Mouse (Mus musculus) CH12.LX (cell line): Measurements from ENCODE around the gene App. TPM values are rescaled to one million over a fixed set of nuclear protein-coding genes. Genes with fewer than 3 reads are reported as not detected.

Experiments used
- DNase-seq: peaks from one replicate; pipeline ENCODE4 v3.0.0-alpha.2; 2013; ENCODE audit errors: extremely low read depth
- H3K27ac ChIP-seq: 2 replicates; pipeline ENCODE4 v1.5.1; 2012; ENCODE audit warnings: low read depth, mild to moderate bottlenecking, control low read depth, moderate library complexity; ENCODE audit not compliant: insufficient read depth
- H3K27me3 ChIP-seq: replicated peaks from 2 replicates; pipeline ENCODE3; 2012; ENCODE audit warnings: inconsistent platforms
- H3K36me3 ChIP-seq, 2 experiments: replicated peaks in 1 of 2; 2 replicates each; pipeline versions ENCODE3 to v1.6.1; 2012; ENCODE audit warnings: inconsistent platforms in 1 of 2, low read length in 1 of 2, mild to moderate bottlenecking in 1 of 2, mixed read lengths in 1 of 2, moderate library complexity in 1 of 2; ENCODE audit not compliant: control insufficient read depth in 1 of 2, insufficient read depth in 1 of 2
- H3K4me1 ChIP-seq, 2 experiments: 2 replicates each; pipeline ENCODE4 v1.6.1; 2012; ENCODE audit warnings: inconsistent platforms in 1 of 2, moderate library complexity in 1 of 2; ENCODE audit not compliant: insufficient read depth in 2 of 2, control insufficient read depth in 1 of 2
- H3K4me2 ChIP-seq: 2 replicates; pipeline ENCODE4 v1.6.1; 2012; ENCODE audit warnings: low read depth, mild to moderate bottlenecking, control low read depth; ENCODE audit not compliant: poor library complexity, insufficient read depth, severe bottlenecking
- H3K4me3 ChIP-seq, 3 experiments: fragments of 150-350 bp in 1 of 3; sonication (generic) in 1 of 3; replicated peaks in 1 of 3; 2 replicates each; pipeline versions ENCODE3 to v1.5.1; 2011 to 2012; ENCODE audit warnings: low read depth in 2 of 3, low read length in 2 of 3, mild to moderate bottlenecking in 2 of 3, moderate library complexity in 2 of 3, control low read depth in 1 of 3, improper control_type of control experiment in 1 of 3, inconsistent platforms in 1 of 3, mixed read lengths in 1 of 3; ENCODE audit not compliant: poor library complexity in 1 of 3
- H3K79me2 ChIP-seq: replicated peaks from 2 replicates; pipeline ENCODE4 v1.6.1; 2012; ENCODE audit warnings: mild to moderate bottlenecking, moderate library complexity; ENCODE audit not compliant: control insufficient read depth, poor library complexity, insufficient read depth, severe bottlenecking; ENCODE audit errors: extremely low read depth
- H3K9ac ChIP-seq: 2 replicates; pipeline ENCODE4 v1.6.1; 2012; ENCODE audit warnings: low read depth, mild to moderate bottlenecking, control low read depth, moderate library complexity; ENCODE audit not compliant: insufficient read depth
- H3K9me3 ChIP-seq: replicated peaks from 2 replicates; pipeline ENCODE3; 2012; ENCODE audit warnings: low read length, inconsistent platforms, mixed read lengths
- BHLHE40 ChIP-seq: IDR thresholded peaks from 2 replicates; pipeline ENCODE4 v1.6.1; 2011; ENCODE audit warnings: mild to moderate bottlenecking, low read depth, low read length, improper control_type of control experiment
- CHD2 ChIP-seq: IDR thresholded peaks from 2 replicates; pipeline ENCODE4 v1.6.1; 2011; ENCODE audit warnings: low read length, improper control_type of control experiment
- CTCF ChIP-seq, 2 experiments: IDR thresholded peaks in 1 of 2; conservative IDR thresholded peaks in 1 of 2; 2 replicates each; pipeline ENCODE4 v1.5.1; 2011 to 2012; ENCODE audit warnings: low read depth in 2 of 2, low read length in 2 of 2, improper control_type of control experiment in 1 of 2, inconsistent platforms in 1 of 2, mild to moderate bottlenecking in 1 of 2, moderate library complexity in 1 of 2
- E2F4 ChIP-seq: IDR thresholded peaks from 2 replicates; pipeline ENCODE4 v1.6.1; 2011; ENCODE audit warnings: low read depth, low read length, improper control_type of control experiment; ENCODE audit not compliant: insufficient replicate concordance
- ELF1 ChIP-seq: IDR thresholded peaks from 2 replicates; pipeline ENCODE4 v1.6.1; 2014; ENCODE audit warnings: low read depth, mild to moderate bottlenecking, inconsistent platforms, low read length, improper control_type of control experiment
- EP300 ChIP-seq: IDR thresholded peaks from 2 replicates; pipeline ENCODE4 v1.6.1; 2011; ENCODE audit warnings: low read length, improper control_type of control experiment
- HCFC1 ChIP-seq: IDR thresholded peaks from 2 replicates; pipeline ENCODE4 v1.6.1; 2012; ENCODE audit warnings: low read depth, mild to moderate bottlenecking, inconsistent platforms, low read length, improper control_type of control experiment
- IRF4 ChIP-seq: IDR thresholded peaks from 2 replicates; pipeline ENCODE4 v1.6.1; 2014; ENCODE audit warnings: low read depth, mild to moderate bottlenecking, inconsistent platforms, low read length, improper control_type of control experiment
- JUN ChIP-seq: IDR thresholded peaks from 2 replicates; pipeline ENCODE4 v1.6.1; 2011; ENCODE audit warnings: low read depth, mild to moderate bottlenecking, low read length, improper control_type of control experiment, moderate library complexity; ENCODE audit not compliant: insufficient read depth
- JUND ChIP-seq: conservative IDR thresholded peaks from 2 replicates; pipeline ENCODE4 v1.6.1; 2011; ENCODE audit warnings: low read depth, low read length, improper control_type of control experiment
- KAT2A ChIP-seq: IDR thresholded peaks from 2 replicates; pipeline ENCODE4 v1.6.1; 2012; ENCODE audit warnings: low read length, improper control_type of control experiment, inconsistent platforms; ENCODE audit not compliant: insufficient replicate concordance
- MAFK ChIP-seq: IDR thresholded peaks from 2 replicates; pipeline ENCODE4 v1.6.1; 2011; ENCODE audit warnings: low read length, improper control_type of control experiment; ENCODE audit not compliant: insufficient replicate concordance
- MAX ChIP-seq: IDR thresholded peaks from 2 replicates; pipeline ENCODE4 v1.6.1; 2011; ENCODE audit warnings: low read length, improper control_type of control experiment
- MYC ChIP-seq: IDR thresholded peaks from 2 replicates; pipeline ENCODE4 v1.6.1; 2011; ENCODE audit warnings: low read depth, mild to moderate bottlenecking, improper control_type of control experiment, low read length
- POLR2AphosphoS2 ChIP-seq: IDR thresholded peaks from 2 replicates; pipeline ENCODE4 v1.6.1; 2011; ENCODE audit warnings: low read depth, low read length, improper control_type of control experiment
- RAD21 ChIP-seq: IDR thresholded peaks from 2 replicates; pipeline ENCODE4 v1.6.1; 2011; ENCODE audit warnings: low read depth, mild to moderate bottlenecking, low read length, improper control_type of control experiment, moderate library complexity
- SMC3 ChIP-seq: IDR thresholded peaks from 2 replicates; pipeline ENCODE4 v1.6.1; 2011; ENCODE audit warnings: low read depth, low read length, improper control_type of control experiment
- TBP ChIP-seq: conservative IDR thresholded peaks from 2 replicates; pipeline ENCODE4 v1.6.1; 2011; ENCODE audit warnings: low read depth, low read length, improper control_type of control experiment
- USF1 ChIP-seq: IDR thresholded peaks from 2 replicates; pipeline ENCODE4 v1.6.1; 2014; ENCODE audit warnings: low read depth, mild to moderate bottlenecking, inconsistent platforms, low read length, improper control_type of control experiment
- USF2 ChIP-seq: conservative IDR thresholded peaks from 2 replicates; pipeline ENCODE4 v1.6.1; 2011; ENCODE audit warnings: low read depth, low read length, improper control_type of control experiment
- ZKSCAN1 ChIP-seq: IDR thresholded peaks from 2 replicates; pipeline ENCODE4 v1.6.1; 2012; ENCODE audit warnings: low read depth, inconsistent platforms, low read length, improper control_type of control experiment, borderline replicate concordance
- ZNF384 ChIP-seq: IDR thresholded peaks from 2 replicates; pipeline ENCODE4 v1.6.1; 2012; ENCODE audit warnings: low read depth, low read length, improper control_type of control experiment, inconsistent platforms
- dilution Hi-C: fragments of 300-500 bp; cut with MboI; formaldehyde crosslinking; loops from 2 replicates; pipeline ENCODE4 v1.14.3; 2020; ENCODE audit warnings: low sequenced_read_pairs; ENCODE audit not compliant: extremely low pct_unique_long_range_greater_than_20kb, extremely low pct_ligation_motif_present
- in situ Hi-C: fragments of 300-500 bp; cut with MboI; formaldehyde crosslinking; loops from 3 replicates; pipeline ENCODE4 v1.14.3; 2019; ENCODE audit warnings: low sequenced_read_pairs, low pct_ligation_motif_present, low pct_unique_long_range_greater_than_20kb, mixed read lengths
- polyA plus RNA-seq: library from polyadenylated mRNA; unstranded; fragments of >175 nt; gene quantifications from 2 replicates; pipeline ENCODE4 v1.2.1, GENCODE M21; 2012; ENCODE audit warnings: low read depth; ENCODE audit not compliant: insufficient read length
- total RNA-seq, 2 experiments: library from RNA; depleted of rRNA; stranded (reverse); fragments of 300-350 nt in 1 of 2; fragments of >200 nt in 1 of 2; gene quantifications; 2 replicates each; pipeline ENCODE4 v1.2.3; 2012 to 2014

Gene App
- total and polyA plus RNA-seq, 3 experiments = 31.1 to 99.2 (median 84.1) TPM

- peaks cover 8% of the 10 kb centered on the region for H3K9me3 ChIP-seq
- no peak for DNase-seq
- dilution Hi-C loops = no loop called here
Observed at GRCm38 (mm10) chr16:85061725-85062124, 111.8 kb downstream of the App start.

DNA sequence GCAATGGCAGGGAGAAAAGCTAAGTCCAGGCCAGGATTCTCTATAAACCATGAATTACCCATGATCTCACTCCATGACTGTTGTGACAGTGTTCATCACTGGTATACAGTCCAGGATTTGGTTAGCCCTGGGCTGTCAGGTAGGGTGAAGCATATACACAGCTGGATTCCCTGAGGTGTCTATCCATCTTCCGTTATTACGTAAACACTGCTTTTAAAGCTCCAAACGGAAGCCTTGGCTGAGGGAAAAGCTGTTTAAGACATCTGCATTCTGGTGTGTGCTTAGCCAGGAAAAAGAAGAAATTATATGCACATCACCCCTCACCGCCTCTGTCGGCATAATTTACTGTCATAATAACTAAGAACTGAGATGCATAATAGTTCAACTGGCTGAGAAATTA is 115.4 kb downstream of the App start:
- peaks cover 8% of the 10 kb centered on the region for H3K9me3 ChIP-seq
- no peak overlapping the region for H3K4me2 ChIP-seq
- dilution Hi-C loops (no loop called here), in situ Hi-C loops (no loop called here)
- H3K79me2 ChIP-seq = no peaks in the 10 kb centered on the region
- H3K36me3 ChIP-seq = peaks cover 27 to 66% of the 10 kb centered on the region in 2 experiments
- no peaks in the 10 kb centered on the region for H3K27me3 ChIP-seq
- H3K4me3 ChIP-seq = no peak overlapping the region
- TF ChIP-seq USF1 = no peak
- no peak for DNase-seq
- H3K9ac ChIP-seq = no peak overlapping the region
- H3K4me1 ChIP-seq = 0 out of 4 replicates have a peak, but pooled peaks cover 0 to 3% of the 10 kb centered on the region in 2 experiments
- no peak overlapping the region for H3K27ac ChIP-seq

More at GRCm38 (mm10) chr16:85061725-85062124, 111.8 kb downstream of the App start:
- no peak overlapping the region for H3K27ac ChIP-seq
- H3K4me2 ChIP-seq = no peak overlapping the region
- no peaks in the 10 kb centered on the region for H3K27me3 ChIP-seq
- no peak for TF ChIP-seq MAFK
- no peak for TF ChIP-seq IRF4
- TF ChIP-seq EP300 = no peak
- no peak for TF ChIP-seq TBP
- no peak for TF ChIP-seq JUN
- TF ChIP-seq ZKSCAN1 = no peak
- no peak for TF ChIP-seq POLR2AphosphoS2
- no peak overlapping the region for H3K9ac ChIP-seq
- H3K79me2 ChIP-seq = no peaks in the 10 kb centered on the region
- in situ Hi-C loops = no loop called here
- H3K4me3 ChIP-seq = no peak overlapping the region
- H3K4me1 ChIP-seq = peaks cover 0 to 11% of the 10 kb centered on the region in 2 experiments; a peak in 2 of 4 replicates
- peaks cover 18 to 55% of the 10 kb centered on the region in 2 experiments for H3K36me3 ChIP-seq

GRCm38 (mm10) chr16:85056212-85056611 is 117.4 kb downstream of the App start:
- dilution Hi-C loops = no loop called here
- H3K27ac ChIP-seq = no peak overlapping the region
- peaks cover 1% of the 10 kb centered on the region for H3K9me3 ChIP-seq
- in situ Hi-C loops = no loop called here
- H3K36me3 ChIP-seq = peaks cover 23 to 58% of the 10 kb centered on the region in 2 experiments
- H3K4me2 ChIP-seq = no peak overlapping the region
- H3K4me3 ChIP-seq = no peak overlapping the region
- H3K4me1 ChIP-seq = 0 out of 4 replicates have a peak, but pooled peaks cover 0 to 3% of the 10 kb centered on the region in 2 experiments
- TF ChIP-seq MAX = no peak
- TF ChIP-seq USF2 = no peak
- no peak for TF ChIP-seq BHLHE40
- no peak for TF ChIP-seq EP300
- no peak for TF ChIP-seq ELF1
- TF ChIP-seq USF1 = no peak
- TF ChIP-seq MAFK = no peak
- TF ChIP-seq TBP = no peak
- TF ChIP-seq CTCF (conservative IDR thresholded peaks at IDR 0.05 in 1 of 2, IDR thresholded peaks at IDR 0.05 in 1 of 2; ENCODE audit: low read depth in 2 of 2, low read length in 2 of 2) = no peak
- TF ChIP-seq E2F4 = no peak
- TF ChIP-seq JUND = no peak
- no peak for TF ChIP-seq KAT2A
- no peak for TF ChIP-seq SMC3
- no peak for TF ChIP-seq CHD2
- TF ChIP-seq HCFC1 = no peak
- no peak for TF ChIP-seq MYC
- TF ChIP-seq RAD21 = no peak
- TF ChIP-seq ZNF384 = no peak
- H3K27me3 ChIP-seq = no peaks in the 10 kb centered on the region
- DNase-seq = no peak
- H3K9ac ChIP-seq = no peak overlapping the region
- H3K79me2 ChIP-seq = no peaks in the 10 kb centered on the region
